Mouse (Mus musculus) liver, adult 2 months (tissue): ENCODE measurements around the gene Gm4858. TPM values are rescaled to one million over a fixed set of nuclear protein-coding genes. Genes with fewer than 3 reads are reported as not detected.

Experiments
- DNase-seq: peaks from one replicate; pipeline ENCODE4 v3.0.0-alpha.2; 2011; ENCODE audit warnings: low read depth, low spot score; ENCODE audit errors: extremely low read depth
- H3K27ac ChIP-seq: fragments of 200-500 bp; replicated peaks from 2 replicates; pipeline ENCODE4 v1.5.1; 2012; ENCODE audit warnings: low read depth, mild to moderate bottlenecking, control low read depth, inconsistent platforms, low read length; ENCODE audit not compliant: insufficient read depth
- H3K27me3 ChIP-seq: fragments of 200-500 bp; 2 replicates; pipeline ENCODE4 v1.6.1; 2012; ENCODE audit warnings: mild to moderate bottlenecking, moderate library complexity, low read length, inconsistent platforms; ENCODE audit not compliant: control insufficient read depth, insufficient read depth
- H3K36me3 ChIP-seq: fragments of 200-500 bp; 2 replicates; pipeline ENCODE4 v1.6.1; 2012; ENCODE audit warnings: low read length, inconsistent platforms; ENCODE audit not compliant: control insufficient read depth, insufficient read depth
- H3K4me1 ChIP-seq: fragments of 200-500 bp; 2 replicates; pipeline ENCODE4 v1.6.1; 2011; ENCODE audit warnings: low read length; ENCODE audit not compliant: control insufficient read depth, insufficient read depth
- H3K4me3 ChIP-seq: fragments of 200-500 bp; 2 replicates; pipeline ENCODE4 v1.5.1; 2011; ENCODE audit warnings: low read depth, mild to moderate bottlenecking, control low read depth, low read length, moderate library complexity; ENCODE audit not compliant: insufficient read depth
- H3K79me2 ChIP-seq: fragments of 200-500 bp; 2 replicates; pipeline ENCODE4 v1.6.1; 2012; ENCODE audit warnings: inconsistent platforms, mild to moderate bottlenecking, low read length, moderate library complexity; ENCODE audit not compliant: control insufficient read depth, insufficient read depth
- H3K9ac ChIP-seq: fragments of 200-500 bp; 2 replicates; pipeline ENCODE4 v1.6.1; 2012; ENCODE audit warnings: low read depth, mild to moderate bottlenecking, control low read depth, inconsistent platforms, low read length
- CTCF ChIP-seq: fragments of 200-500 bp; IDR thresholded peaks from 2 replicates; pipeline ENCODE4 v1.5.1; 2011; ENCODE audit warnings: low read depth, low read length, control low read depth
- POLR2A ChIP-seq: fragments of 200-500 bp; IDR thresholded peaks from 2 replicates; pipeline ENCODE4 v1.6.1; 2011; ENCODE audit warnings: low read length, control low read depth; ENCODE audit not compliant: insufficient read depth; ENCODE audit errors: extremely low read depth
- WGBS: fragments of 180-500 bp; shearing (Covaris S2); methylation state at CpG from one replicate; pipeline ENCODE4 v1.1.7; 2018; 5-methylcytosine and 5-hydroxymethylcytosine counted together
- polyA plus RNA-seq: library from polyadenylated mRNA; depleted of rRNA; stranded (reverse); fragments of >200 nt; gene quantifications from 2 replicates; pipeline ENCODE4 v1.2.3, GENCODE M21; 2012; rRNA removed
- total RNA-seq: library from RNA; depleted of rRNA; stranded (reverse); fragments of >200 nt; gene quantifications from 2 replicates; pipeline ENCODE4 v1.2.3, GENCODE M21; 2014; rRNA removed

Gene Gm4858
- total and polyA plus RNA-seq, 2 experiments, result not detected

DNA sequence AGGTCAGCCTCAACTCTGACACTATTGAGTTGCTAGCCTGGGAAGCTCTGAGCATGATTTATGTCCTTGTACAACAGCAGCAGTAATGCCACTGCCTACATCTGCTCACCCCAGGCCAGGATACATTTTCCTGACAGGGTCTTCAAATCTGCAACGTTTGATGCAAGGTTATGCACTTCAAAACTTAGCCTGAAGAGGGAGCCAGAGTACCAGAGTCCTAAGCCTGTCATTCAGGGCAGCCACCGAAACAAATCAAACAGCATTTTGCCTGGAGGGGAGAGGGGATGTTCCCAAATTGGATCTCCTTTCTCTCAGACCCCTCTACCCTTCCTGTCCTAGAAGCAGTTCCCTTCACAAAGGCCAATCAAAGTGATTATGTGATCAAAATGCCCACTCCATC, 45.9 kb downstream of the Gm4858 start:
- no peak for TF ChIP-seq POLR2A
- TF ChIP-seq CTCF, result peak; percentile 39
- H3K9ac ChIP-seq, result no peak overlapping the region
- H3K4me1 ChIP-seq, result no peaks in the 10 kb centered on the region
- H3K36me3 ChIP-seq, result no peaks in the 10 kb centered on the region
- DNase-seq, result peak; percentile 24
- 5% methylated on average over 2 of the region's 2 CpGs for WGBS
- H3K27me3 ChIP-seq, result 0 out of 2 replicates have a peak, but pooled peaks cover 3% of the 10 kb centered on the region
- no peak overlapping the region for H3K27ac ChIP-seq
- H3K4me3 ChIP-seq, result no peak overlapping the region
- H3K79me2 ChIP-seq, result no peaks in the 10 kb centered on the region

DNA sequence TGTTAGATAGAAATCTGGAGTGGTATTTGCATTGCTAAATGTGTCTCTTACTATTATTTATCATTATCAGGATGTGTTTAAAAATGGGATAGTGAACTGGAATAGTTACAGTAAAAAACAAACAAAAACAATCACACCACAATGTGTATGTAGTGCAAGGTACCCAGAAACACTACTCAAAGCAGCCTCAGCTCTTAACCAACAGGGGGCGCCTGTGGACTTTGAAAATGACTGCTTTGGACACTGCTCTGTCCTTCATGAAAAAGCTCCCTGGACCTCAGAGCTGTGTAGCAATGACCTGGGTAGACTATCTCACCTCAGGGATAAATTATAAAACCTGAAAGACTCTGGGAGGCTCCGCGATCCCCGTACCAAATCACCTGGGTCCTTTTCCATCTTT, 50.5 kb downstream of the Gm4858 start:
- Histone ChIP-seq H3K4me3 (no peak overlapping the region), H3K36me3 (no peaks in the 10 kb centered on the region), H3K4me1 (no peaks in the 10 kb centered on the region), H3K9ac (no peak overlapping the region), H3K27ac (no peak overlapping the region), H3K27me3 (0 out of 2 replicates have a peak, but pooled peaks cover 3% of the 10 kb centered on the region), H3K79me2 (no peaks in the 10 kb centered on the region)
- DNase-seq, result no peak
- WGBS, result 50% methylated on average over 4 of the region's 4 CpGs
- TF ChIP-seq CTCF (no peak), POLR2A (no peak)

Other genes with a start within 250 kb of the Gm4858 start
- gene Kprp, start 241.6 kb upstream of the Gm4858 start, total RNA-seq, result not detected in 2 replicates
- gene Kprp, start 241.6 kb upstream of the Gm4858 start, polyA plus RNA-seq, result not detected in 2 replicates
- gene Lce1l, start 217.5 kb upstream of the Gm4858 start, total RNA-seq, result not detected in 2 replicates
- gene Lce1l, start 217.5 kb upstream of the Gm4858 start, polyA plus RNA-seq, result not detected in 2 replicates
- not detected in 2 replicates for gene 2310050C09Rik, start 198.6 kb upstream of the Gm4858 start, total RNA-seq
- not detected in 2 replicates for gene 2310050C09Rik, start 198.6 kb upstream of the Gm4858 start, polyA plus RNA-seq
- not detected in 2 replicates for gene Lce3a, start 142.6 kb upstream of the Gm4858 start, total RNA-seq
- not detected in 2 replicates for gene Lce3a, start 142.6 kb upstream of the Gm4858 start, polyA plus RNA-seq
- not detected in 2 replicates for gene Lce3b, start 135.8 kb upstream of the Gm4858 start, total RNA-seq
- not detected in 2 replicates for gene Lce3b, start 135.8 kb upstream of the Gm4858 start, polyA plus RNA-seq
- gene Lce3c, start 124.3 kb upstream of the Gm4858 start, total RNA-seq, result not detected in 2 replicates
- not detected in 2 replicates for gene Lce3c, start 124.3 kb upstream of the Gm4858 start, polyA plus RNA-seq
- gene Lce3d, start 111.4 kb upstream of the Gm4858 start, total RNA-seq, result not detected in 2 replicates
- gene Lce3d, start 111.4 kb upstream of the Gm4858 start, polyA plus RNA-seq, result not detected in 2 replicates
- not detected in 2 replicates for gene Lce3e, start 101.8 kb upstream of the Gm4858 start, total RNA-seq
- gene Lce3e, start 101.8 kb upstream of the Gm4858 start, polyA plus RNA-seq, result not detected in 2 replicates
- not detected in 2 replicates for gene Lce3f, start 76.6 kb upstream of the Gm4858 start, total RNA-seq
- gene Lce3f, start 76.6 kb upstream of the Gm4858 start, polyA plus RNA-seq, result not detected in 2 replicates
- not detected in 2 replicates for gene Crct1, start 53.1 kb upstream of the Gm4858 start, total RNA-seq
- not detected in 2 replicates for gene Crct1, start 53.1 kb upstream of the Gm4858 start, polyA plus RNA-seq
- not detected in 2 replicates for gene Lce1m, start 49.8 kb upstream of the Gm4858 start, total RNA-seq
- not detected in 2 replicates for gene Lce1m, start 49.8 kb upstream of the Gm4858 start, polyA plus RNA-seq
- gene Crnn, start 76.0 kb downstream of the Gm4858 start, total RNA-seq, result not detected in 2 replicates
- gene Crnn, start 76.0 kb downstream of the Gm4858 start, polyA plus RNA-seq, result not detected in 2 replicates
- not detected in 2 replicates for gene Flg2, start 128.5 kb downstream of the Gm4858 start, total RNA-seq
- gene Flg2, start 128.5 kb downstream of the Gm4858 start, polyA plus RNA-seq, result not detected in 2 replicates
- gene Flg, start 204.7 kb downstream of the Gm4858 start, total RNA-seq, result not detected in 2 replicates
- gene Flg, start 204.7 kb downstream of the Gm4858 start, polyA plus RNA-seq, result not detected in 2 replicates